Mouse (Mus musculus) forebrain, embryonic 16.5 days (tissue): Measurements from ENCODE around the gene Colgalt2. TPM values are rescaled to one million over a fixed set of nuclear protein-coding genes. Genes with fewer than 3 reads are reported as not detected.

ENCODE experiments used
- ATAC-seq: fragments of 200-750 bp; cut with Nextera tagmentation; 2 replicates; pipeline ENCODE4 v1.8.0; 2017; ENCODE audit warnings: mild to moderate bottlenecking, moderate library complexity
- H3K27ac ChIP-seq: fragments of 300-500 bp; sonication (generic); 2 replicates; pipeline ENCODE4 v1.5.1; 2014; ENCODE audit warnings: low read length, control low read depth
- H3K27me3 ChIP-seq: fragments of 300-500 bp; sonication (generic); replicated peaks from 2 replicates; pipeline ENCODE4 v1.6.1; 2014; ENCODE audit warnings: low read length; ENCODE audit not compliant: control insufficient read depth, insufficient read depth
- H3K36me3 ChIP-seq: fragments of 300-500 bp; sonication (generic); 2 replicates; pipeline ENCODE4 v1.6.1; 2014; ENCODE audit not compliant: control insufficient read depth, insufficient read depth
- H3K4me1 ChIP-seq: fragments of 300-500 bp; sonication (generic); replicated peaks from 2 replicates; pipeline ENCODE4 v1.6.1; 2014; ENCODE audit warnings: low read length; ENCODE audit not compliant: control insufficient read depth, insufficient read depth
- H3K4me2 ChIP-seq: fragments of 300-500 bp; sonication (generic); 2 replicates; pipeline ENCODE4 v1.6.1; 2014; ENCODE audit warnings: mild to moderate bottlenecking, low read length, control low read depth
- H3K4me3 ChIP-seq: fragments of 300-500 bp; sonication (generic); replicated peaks from 2 replicates; pipeline ENCODE4 v1.5.1; 2014; ENCODE audit warnings: mild to moderate bottlenecking, low read length, control low read depth
- H3K9ac ChIP-seq: fragments of 300-500 bp; sonication (generic); replicated peaks from 2 replicates; pipeline ENCODE4 v1.6.1; 2014; ENCODE audit warnings: low read depth, low read length, control low read depth
- H3K9me3 ChIP-seq: fragments of 300-500 bp; sonication (generic); 2 replicates; pipeline ENCODE4 v1.6.1; 2016; ENCODE audit warnings: low read length; ENCODE audit not compliant: control insufficient read depth
- WGBS: fragments of 180-500 bp; shearing (Covaris S2); extraction: QIAGEN DNeasy Blood & Tissue Kit; methylation state at CpG from one replicate; pipeline ENCODE4 v1.1.7; 2014; 5-methylcytosine and 5-hydroxymethylcytosine counted together
- polyA plus RNA-seq: library from polyadenylated mRNA; unstranded; fragments of >200 nt; fragmentation: Nextera tagmentation; extraction: Ambion mirVana; gene quantifications from 2 replicates; pipeline ENCODE4 v1.2.1, GENCODE M21; 2015

Gene Colgalt2
- polyA plus RNA-seq, 1 experiment from 2014 or later = 2.4 TPM

DNA sequence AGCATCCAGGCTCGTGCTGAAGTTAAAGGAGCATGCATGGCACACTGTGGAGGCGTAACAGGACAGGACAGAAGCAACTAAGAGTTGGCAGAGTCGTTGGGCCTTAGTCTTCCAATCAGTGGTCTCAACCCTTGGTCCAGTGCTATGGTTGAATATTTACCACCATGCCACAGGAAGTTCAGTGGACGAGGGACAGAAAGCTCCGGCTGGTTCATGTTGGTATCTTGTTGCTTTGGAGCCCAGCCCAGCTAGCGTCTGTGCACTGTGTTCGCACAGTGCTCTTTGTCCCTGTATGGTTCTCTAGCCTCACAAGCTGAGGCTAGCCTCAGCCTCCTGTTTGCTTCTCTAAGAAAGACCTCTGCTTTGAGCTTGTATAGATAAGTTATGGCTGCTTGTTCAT is 134.9 kb downstream of the Colgalt2 start:
- Histone ChIP-seq H3K36me3 (no peaks in the 10 kb centered on the region), H3K4me3 (no peak overlapping the region), H3K4me2 (no peak overlapping the region), H3K4me1 (peaks cover 3% of the 10 kb centered on the region; the same call in 1 of the 2 replicates), H3K27me3 (no peaks in the 10 kb centered on the region), H3K27ac (no peak overlapping the region), H3K9me3 (no peaks in the 10 kb centered on the region), H3K9ac (no peak overlapping the region)
- 93% methylated on average over 7 of the region's 7 CpGs for WGBS
- no peak for ATAC-seq

DNA sequence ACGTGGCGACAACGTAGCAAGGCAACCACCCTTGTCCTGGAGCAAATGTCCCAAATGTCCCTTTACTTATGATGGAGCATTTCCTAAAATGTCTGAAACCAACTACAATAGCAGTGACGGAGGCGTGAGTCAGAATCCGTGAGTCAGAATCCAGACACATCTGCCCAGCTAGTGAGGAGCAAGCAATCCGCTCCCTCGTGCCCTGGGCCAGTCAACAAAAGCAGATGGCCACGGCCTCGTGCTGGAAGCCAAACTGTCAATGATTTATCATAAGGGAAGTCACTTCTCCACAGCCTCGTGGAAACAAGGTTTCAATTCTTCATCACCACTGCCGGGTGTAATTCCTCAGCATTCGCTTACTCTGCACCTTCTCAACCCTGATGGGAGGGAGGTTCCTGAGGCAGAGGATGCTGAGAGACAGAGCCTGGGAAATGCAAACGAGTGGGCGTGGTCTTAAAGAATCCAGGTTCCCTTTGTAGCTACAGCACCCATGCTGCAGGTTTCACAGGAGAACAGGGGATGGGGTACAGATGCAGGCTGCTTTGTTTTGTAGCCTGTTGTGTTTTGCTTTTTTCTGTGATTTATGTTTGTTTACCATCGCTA is 136.9 kb downstream of the Colgalt2 start:
- Histone ChIP-seq H3K9ac (no peak overlapping the region), H3K27me3 (no peaks in the 10 kb centered on the region), H3K9me3 (no peaks in the 10 kb centered on the region), H3K27ac (no peak overlapping the region), H3K4me1 (peaks cover 3% of the 10 kb centered on the region; the same call in 1 of the 2 replicates), H3K4me2 (no peak overlapping the region), H3K36me3 (no peaks in the 10 kb centered on the region), H3K4me3 (no peak overlapping the region)
- peak; percentile 40; the same call in 1 of the 2 replicates for ATAC-seq
- 54% methylated on average over 16 of the region's 16 CpGs for WGBS

DNA sequence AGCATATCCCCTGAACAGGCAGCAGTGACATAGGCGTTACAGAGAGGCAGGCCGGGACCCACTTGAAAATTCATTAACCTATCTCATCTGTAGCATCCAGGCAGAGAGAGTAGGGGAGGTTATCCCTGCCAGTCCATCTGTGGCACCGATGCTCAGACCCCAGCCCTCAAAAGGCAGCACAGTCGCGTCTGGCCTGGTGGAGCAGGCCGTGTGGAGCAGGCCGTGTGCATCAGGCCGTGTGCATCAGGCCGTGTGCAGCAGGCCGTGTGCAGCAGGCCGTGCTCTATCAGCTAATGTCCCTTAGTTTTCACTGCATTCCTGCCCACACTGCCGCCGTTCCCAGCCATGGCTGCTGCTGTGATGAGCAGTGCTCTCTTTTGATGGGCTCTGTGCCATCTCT is 137.6 kb downstream of the Colgalt2 start:
- 80% methylated on average over 13 of the region's 13 CpGs for WGBS
- Histone ChIP-seq H3K36me3 (no peaks in the 10 kb centered on the region), H3K9me3 (no peaks in the 10 kb centered on the region), H3K9ac (no peak overlapping the region), H3K4me1 (peaks cover 1% of the 10 kb centered on the region; the same call in 1 of the 2 replicates), H3K4me3 (no peak overlapping the region), H3K27me3 (no peaks in the 10 kb centered on the region), H3K4me2 (no peak overlapping the region), H3K27ac (no peak overlapping the region)
- no peak for ATAC-seq

DNA sequence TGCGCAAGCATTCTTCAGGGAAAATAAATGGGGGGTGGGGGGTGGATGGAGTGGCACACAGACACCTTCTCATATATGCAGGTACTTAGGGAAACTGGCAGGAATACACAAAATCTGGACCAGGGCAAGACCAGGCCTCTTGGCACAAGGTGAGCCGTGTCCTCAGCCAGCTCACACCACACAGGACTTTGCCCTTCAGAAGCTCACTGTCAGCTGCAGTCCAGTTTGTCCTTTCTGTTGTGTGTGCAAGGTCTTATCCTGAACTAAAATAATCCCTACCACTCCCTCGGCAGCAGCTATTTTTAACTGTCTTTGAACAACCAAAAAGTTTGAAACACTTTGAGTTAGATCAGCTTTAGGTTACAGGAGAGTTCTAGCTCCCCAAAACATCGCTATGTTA is 139.2 kb downstream of the Colgalt2 start:
- Histone ChIP-seq H3K4me3 (no peak overlapping the region), H3K9ac (no peak overlapping the region), H3K36me3 (0 out of 2 replicates have a peak, but pooled peaks cover 1% of the 10 kb centered on the region), H3K4me1 (no peaks in the 10 kb centered on the region), H3K27ac (no peak overlapping the region), H3K27me3 (no peaks in the 10 kb centered on the region), H3K9me3 (no peaks in the 10 kb centered on the region), H3K4me2 (no peak overlapping the region)
- ATAC-seq = no peak
- WGBS = 95% methylated on average over 4 of the region's 4 CpGs

DNA sequence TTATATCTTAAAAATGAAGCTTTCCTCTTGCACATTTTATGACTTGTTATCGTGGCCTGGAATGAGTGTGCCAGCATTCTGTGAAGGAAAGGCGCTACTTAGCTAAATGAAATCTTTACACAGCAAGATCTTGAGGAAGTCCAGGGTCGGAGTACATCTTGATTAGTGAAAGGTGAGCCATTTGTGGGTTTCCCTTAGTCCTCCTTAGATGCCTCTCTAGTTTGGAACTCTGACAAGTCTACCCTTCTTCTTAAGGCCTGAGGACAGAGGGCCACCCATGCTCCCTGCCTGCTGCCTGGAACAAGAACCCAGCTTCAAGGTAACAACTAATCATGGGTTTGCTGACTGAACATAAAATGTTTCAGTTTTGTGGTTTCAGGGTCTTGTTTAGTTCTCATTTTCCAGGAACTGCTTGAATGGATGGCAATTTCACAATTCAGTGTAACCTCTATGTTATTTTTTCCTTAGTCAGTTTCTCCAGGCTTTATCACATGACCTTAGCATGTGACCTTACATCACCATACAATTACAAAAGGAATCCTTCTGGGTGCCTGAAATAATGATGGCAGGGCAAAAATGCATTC is 140.8 kb downstream of the Colgalt2 start:
- Histone ChIP-seq H3K4me1 (no peaks in the 10 kb centered on the region), H3K36me3 (0 out of 2 replicates have a peak, but pooled peaks cover 3% of the 10 kb centered on the region), H3K9ac (no peak overlapping the region), H3K4me2 (no peak overlapping the region), H3K9me3 (no peaks in the 10 kb centered on the region), H3K27ac (no peak overlapping the region), H3K27me3 (no peaks in the 10 kb centered on the region), H3K4me3 (no peak overlapping the region)
- WGBS = 93% methylated on average over 3 of the region's 3 CpGs
- no peak for ATAC-seq

DNA sequence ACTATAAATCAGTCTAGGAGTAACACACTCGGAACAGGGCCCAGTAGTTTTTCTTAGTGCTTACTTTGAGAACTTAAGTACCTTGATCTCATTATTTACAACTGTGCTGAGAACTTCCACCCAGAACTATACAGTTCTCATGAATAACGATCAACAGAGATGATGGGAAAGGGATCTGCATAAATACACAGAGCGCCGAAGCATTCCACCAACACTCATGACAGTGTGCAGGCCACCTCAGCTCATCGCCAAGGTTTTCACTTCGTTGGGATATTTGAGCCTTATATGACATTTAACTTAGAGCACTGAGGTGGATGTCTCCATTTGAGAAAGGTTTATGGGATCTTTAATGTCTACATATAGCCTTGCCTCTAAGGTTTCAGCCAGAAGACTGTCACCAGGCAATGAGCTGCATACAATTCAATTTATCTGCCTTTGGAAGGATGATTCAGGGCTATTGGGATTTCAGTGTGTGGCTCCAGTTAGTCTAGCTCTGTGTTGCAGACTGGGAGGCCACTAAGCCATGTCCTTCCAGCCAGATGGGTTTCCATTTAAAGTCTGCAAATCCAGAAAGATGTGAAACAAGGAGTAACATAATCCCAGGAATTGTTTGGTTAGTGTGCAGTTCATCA is 143.2 kb downstream of the Colgalt2 start:
- ATAC-seq = no peak
- Histone ChIP-seq H3K4me3 (no peak overlapping the region), H3K9me3 (no peaks in the 10 kb centered on the region), H3K4me1 (no peaks in the 10 kb centered on the region), H3K36me3 (peaks cover 7% of the 10 kb centered on the region; the same call in 1 of the 2 replicates), H3K27me3 (no peaks in the 10 kb centered on the region), H3K4me2 (no peak overlapping the region), H3K9ac (no peak overlapping the region), H3K27ac (no peak overlapping the region)
- 93% methylated on average over 6 of the region's 6 CpGs for WGBS

DNA sequence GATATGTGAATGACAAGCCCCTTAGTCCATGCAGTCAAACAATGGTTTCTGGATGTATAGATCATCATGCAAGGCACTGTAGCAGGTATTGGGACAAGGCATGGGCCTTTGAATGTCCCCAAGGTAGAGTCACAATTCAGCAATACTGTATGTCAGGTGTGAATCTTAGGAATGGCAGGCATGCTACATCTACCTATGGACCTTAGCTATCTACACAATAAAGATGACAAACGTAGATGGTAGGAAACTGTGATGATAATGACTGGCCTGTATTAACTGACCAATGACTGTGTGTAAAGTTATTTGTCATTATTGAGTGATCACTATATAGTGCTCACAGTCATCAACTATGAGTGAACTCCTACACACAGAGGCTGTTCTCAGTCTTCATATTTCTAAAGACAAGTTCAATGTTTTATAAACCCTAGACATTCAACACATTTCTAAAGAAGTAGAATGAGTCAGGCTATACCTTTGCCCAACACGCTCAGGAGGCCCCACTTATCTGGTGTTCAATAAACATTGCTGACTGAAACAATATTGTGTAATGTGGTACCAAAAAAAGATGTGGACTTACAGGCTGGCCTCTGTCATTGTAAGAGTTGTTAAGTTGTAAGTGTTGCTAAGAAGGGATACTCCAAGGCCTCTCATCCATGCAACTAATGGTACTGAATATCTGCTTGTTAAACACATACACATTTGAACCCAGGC is 144.0 kb downstream of the Colgalt2 start:
- H3K36me3 ChIP-seq = peaks cover 7% of the 10 kb centered on the region; the same call in 1 of the 2 replicates
- no peak overlapping the region for H3K4me3 ChIP-seq
- no peak overlapping the region for H3K9ac ChIP-seq
- H3K27ac ChIP-seq = no peak overlapping the region
- H3K4me2 ChIP-seq = no peak overlapping the region
- no peak for ATAC-seq
- WGBS = 85% methylated on average over 2 of the region's 2 CpGs
- H3K9me3 ChIP-seq = no peaks in the 10 kb centered on the region
- H3K4me1 ChIP-seq = no peaks in the 10 kb centered on the region
- no peaks in the 10 kb centered on the region for H3K27me3 ChIP-seq

DNA sequence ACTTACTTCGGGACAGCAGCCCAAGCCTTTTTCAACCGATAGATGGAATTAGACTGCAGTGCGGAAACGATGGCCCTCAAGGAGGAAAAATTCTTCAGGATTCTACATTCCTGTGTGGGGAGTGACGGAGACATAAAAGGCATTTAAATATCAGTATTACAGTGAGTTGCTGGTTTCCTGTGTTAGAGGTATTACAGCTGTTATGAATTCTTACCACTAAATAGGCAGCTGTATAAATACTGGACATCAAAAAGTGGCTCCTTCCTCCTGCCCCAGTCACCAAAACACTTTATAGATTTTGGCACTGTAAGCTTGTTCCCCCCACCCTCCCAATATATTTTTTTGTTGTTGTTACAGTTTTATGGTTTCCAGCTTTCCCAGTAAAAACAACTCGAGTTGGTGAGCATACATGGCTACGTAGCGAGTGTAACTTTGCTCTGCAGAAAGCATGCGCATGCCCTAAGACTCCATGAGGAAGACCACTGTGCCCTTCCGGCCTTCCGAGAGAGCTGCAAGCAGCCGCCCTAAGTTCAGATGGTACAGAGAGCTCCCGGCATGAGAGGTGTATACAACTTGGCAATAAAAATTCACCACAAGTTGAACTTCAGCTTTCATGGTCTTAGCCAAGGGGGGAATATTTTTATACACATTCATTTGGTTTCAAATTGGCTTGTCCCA is 149.6 kb downstream of the Colgalt2 start:
- 87% methylated on average over 13 of the region's 13 CpGs for WGBS
- ATAC-seq = no peak

DNA sequence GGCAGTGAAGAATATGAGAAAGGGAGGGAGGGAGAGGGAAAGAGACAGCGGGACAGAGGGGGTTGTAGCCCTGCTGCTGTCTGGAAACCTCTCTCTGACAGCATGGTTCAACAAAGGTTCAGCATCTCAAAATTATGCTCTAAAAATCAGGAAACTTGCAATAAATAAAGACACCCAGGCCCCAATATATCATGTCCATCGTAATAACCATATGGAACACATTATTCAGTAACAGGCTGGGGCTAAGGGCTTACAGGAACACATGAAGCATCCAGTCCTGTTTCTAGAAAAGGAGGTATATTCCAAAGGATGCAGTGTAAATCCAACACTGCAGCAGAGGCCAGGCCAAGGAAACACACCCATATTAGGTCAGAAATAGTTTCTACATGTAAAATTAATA is 150.9 kb downstream of the Colgalt2 start:
- WGBS = 91% methylated on average over 2 of the region's 2 CpGs

More for the DNA sequence above, 149.6 kb downstream of the Colgalt2 start:
- Histone ChIP-seq H3K4me2 (no peak overlapping the region), H3K27me3 (no peaks in the 10 kb centered on the region), H3K27ac (no peak overlapping the region), H3K4me1 (no peaks in the 10 kb centered on the region), H3K9me3 (no peaks in the 10 kb centered on the region), H3K4me3 (no peak overlapping the region), H3K36me3 (peaks cover 4% of the 10 kb centered on the region), H3K9ac (no peak overlapping the region)

More for the DNA sequence above, 150.9 kb downstream of the Colgalt2 start:
- Histone ChIP-seq H3K36me3 (peaks cover 4% of the 10 kb centered on the region), H3K9me3 (no peaks in the 10 kb centered on the region), H3K4me2 (no peak overlapping the region), H3K4me3 (no peak overlapping the region), H3K27ac (no peak overlapping the region), H3K9ac (no peak overlapping the region), H3K27me3 (no peaks in the 10 kb centered on the region), H3K4me1 (no peaks in the 10 kb centered on the region)
- no peak for ATAC-seq
